Mouse (Mus musculus) lung, embryonic 16.5 days (tissue): Measurements from ENCODE around the gene Txndc2. TPM values are rescaled to one million over a fixed set of nuclear protein-coding genes. Genes with fewer than 3 reads are reported as not detected.
"Not testable (repeated sequence)": the region's sequence is repeated elsewhere in the genome, so short reads cannot be mapped to it uniquely, and the experiment has no call there.

Experiments used
- ATAC-seq: fragments of 200-750 bp; cut with Nextera tagmentation; 2 replicates; pipeline ENCODE4 v1.8.0; 2017; ENCODE audit warnings: low read depth, mild to moderate bottlenecking, moderate library complexity
- H3K27ac ChIP-seq: fragments of 300-500 bp; sonication (generic); 2 replicates; pipeline ENCODE4 v1.5.1; 2014; ENCODE audit warnings: mild to moderate bottlenecking, control low read depth, low read length
- H3K27me3 ChIP-seq: fragments of 300-500 bp; sonication (generic); 2 replicates; pipeline ENCODE4 v1.6.1; 2014; ENCODE audit warnings: low read depth, low read length, mixed read lengths; ENCODE audit not compliant: control insufficient read depth, insufficient read depth
- H3K36me3 ChIP-seq: fragments of 300-500 bp; sonication (generic); 2 replicates; pipeline ENCODE4 v1.6.1; 2014; ENCODE audit warnings: low read length; ENCODE audit not compliant: control insufficient read depth, insufficient read depth
- H3K4me1 ChIP-seq: fragments of 300-500 bp; sonication (generic); replicated peaks from 2 replicates; pipeline ENCODE4 v1.6.1; 2014; ENCODE audit warnings: low read length, mixed read lengths; ENCODE audit not compliant: control insufficient read depth, insufficient read depth
- H3K4me2 ChIP-seq: fragments of 300-500 bp; sonication (generic); 2 replicates; pipeline ENCODE4 v1.6.1; 2014; ENCODE audit warnings: low read depth, low read length, control low read depth
- H3K4me3 ChIP-seq: fragments of 300-500 bp; sonication (generic); 2 replicates; pipeline ENCODE4 v1.5.1; 2014; ENCODE audit warnings: mild to moderate bottlenecking, low read length, control low read depth
- H3K9ac ChIP-seq: fragments of 300-500 bp; sonication (generic); 2 replicates; pipeline ENCODE4 v1.6.1; 2014; ENCODE audit warnings: low read length, control low read depth
- H3K9me3 ChIP-seq: fragments of 300-500 bp; sonication (generic); 2 replicates; pipeline ENCODE4 v1.6.1; 2016; ENCODE audit warnings: low read length; ENCODE audit not compliant: control insufficient read depth
- WGBS: fragments of 180-500 bp; shearing (Covaris S2); extraction: QIAGEN DNeasy Blood & Tissue Kit; methylation state at CpG from one replicate; pipeline ENCODE4 v1.1.7; 2014; 5-methylcytosine and 5-hydroxymethylcytosine counted together
- polyA plus RNA-seq: library from polyadenylated mRNA; unstranded; fragments of >200 nt; fragmentation: Nextera tagmentation; extraction: Ambion mirVana; gene quantifications from 2 replicates; pipeline ENCODE4 v1.2.1, GENCODE M21; 2015

Gene Txndc2
- polyA plus RNA-seq, 1 experiment from 2014 or later: not detected

DNA sequence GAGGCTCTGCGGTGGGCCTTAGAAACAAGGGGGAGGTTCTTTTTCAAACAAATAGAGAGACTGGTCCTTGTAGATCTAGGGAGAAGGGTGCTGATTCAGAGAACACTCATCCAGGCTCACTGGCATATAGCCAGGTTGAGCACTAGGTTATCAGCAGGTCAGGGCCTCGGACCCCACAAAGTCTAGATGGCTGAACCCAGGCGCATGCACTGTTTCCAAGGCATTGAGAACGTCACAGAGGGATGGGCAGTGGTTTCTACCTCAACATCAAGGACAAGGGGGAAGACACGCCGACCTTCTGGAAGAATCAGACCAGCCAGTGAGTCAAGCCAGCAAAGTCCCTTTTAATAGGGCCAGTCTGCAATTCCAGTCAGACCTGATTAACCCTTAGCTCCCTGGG is 5.3 kb upstream of the Txndc2 start:
- no peak overlapping the region for H3K27ac ChIP-seq

DNA sequence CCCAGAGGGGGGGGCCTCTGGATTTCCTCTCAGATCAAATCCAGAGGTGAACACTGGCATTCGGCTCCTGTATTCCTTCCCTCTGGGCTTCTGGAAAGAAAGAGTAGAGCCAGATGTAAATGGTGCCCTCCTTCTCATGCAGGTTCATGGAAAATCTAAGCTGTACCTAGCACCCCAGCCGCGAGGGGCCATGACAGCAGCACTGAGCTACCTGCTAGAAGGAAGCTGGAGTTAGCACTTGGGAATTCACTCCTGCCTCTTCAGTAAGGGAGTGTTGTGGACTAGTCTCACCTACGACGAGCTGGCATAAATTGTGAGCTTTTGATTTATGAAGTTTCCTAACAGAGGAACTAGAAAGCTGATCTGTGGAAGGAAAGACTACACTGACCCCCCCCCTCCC is 1.6 kb upstream of the Txndc2 start:
- Histone ChIP-seq H3K27ac (peak overlapping the region; percentile 96), H3K4me2 (peak overlapping the region; percentile 28), H3K36me3 (no peaks in the 10 kb centered on the region), H3K4me1 (no peaks in the 10 kb centered on the region; the same call in 1 of the 2 replicates), H3K9me3 (no peaks in the 10 kb centered on the region), H3K9ac (0 out of 2 replicates have a peak overlapping the region, but pooled peaks have one; percentile 35), H3K4me3 (no peak overlapping the region), H3K27me3 (no peaks in the 10 kb centered on the region)
- ATAC-seq: peak; percentile 45; the same call in 1 of the 2 replicates
- 54% methylated on average over 5 of the region's 5 CpGs for WGBS

More for the DNA sequence above, 5.3 kb upstream of the Txndc2 start:
- no peak for ATAC-seq
- 69% methylated on average over 6 of the region's 6 CpGs for WGBS
- no peak overlapping the region for H3K9ac ChIP-seq
- H3K4me1 ChIP-seq: no peaks in the 10 kb centered on the region; the same call in 1 of the 2 replicates
- H3K9me3 ChIP-seq: no peaks in the 10 kb centered on the region
- H3K4me2 ChIP-seq: no peak overlapping the region
- no peak overlapping the region for H3K4me3 ChIP-seq
- no peaks in the 10 kb centered on the region for H3K36me3 ChIP-seq
- H3K27me3 ChIP-seq: no peaks in the 10 kb centered on the region

DNA sequence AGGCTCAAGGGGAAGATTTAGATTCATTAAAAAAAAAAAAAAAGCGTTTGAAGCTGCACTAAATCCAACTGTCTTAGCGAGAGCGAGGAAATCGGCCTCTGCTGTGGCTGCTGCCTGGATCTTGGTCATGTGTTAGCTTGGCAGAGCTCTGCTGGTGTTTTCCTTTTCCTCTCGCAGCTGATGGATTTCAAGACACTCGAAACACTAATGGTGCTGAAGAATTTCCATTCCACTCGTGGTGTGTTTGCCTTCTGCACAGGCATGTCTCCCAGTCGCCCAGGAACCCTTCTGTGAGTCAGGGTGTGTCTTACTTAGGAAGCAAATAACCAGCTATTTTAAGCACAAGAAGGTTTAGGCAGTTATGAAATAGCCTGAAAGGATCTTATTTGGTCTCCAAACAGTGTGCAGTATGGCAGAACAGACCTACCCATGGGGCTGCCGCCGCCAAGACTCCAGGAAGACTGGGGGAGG is 1.1 kb upstream of the Txndc2 start:
- WGBS: 36% methylated on average over 10 of the region's 10 CpGs
- Histone ChIP-seq H3K4me2 (peak overlapping the region; percentile 28), H3K4me3 (no peak overlapping the region)

DNA sequence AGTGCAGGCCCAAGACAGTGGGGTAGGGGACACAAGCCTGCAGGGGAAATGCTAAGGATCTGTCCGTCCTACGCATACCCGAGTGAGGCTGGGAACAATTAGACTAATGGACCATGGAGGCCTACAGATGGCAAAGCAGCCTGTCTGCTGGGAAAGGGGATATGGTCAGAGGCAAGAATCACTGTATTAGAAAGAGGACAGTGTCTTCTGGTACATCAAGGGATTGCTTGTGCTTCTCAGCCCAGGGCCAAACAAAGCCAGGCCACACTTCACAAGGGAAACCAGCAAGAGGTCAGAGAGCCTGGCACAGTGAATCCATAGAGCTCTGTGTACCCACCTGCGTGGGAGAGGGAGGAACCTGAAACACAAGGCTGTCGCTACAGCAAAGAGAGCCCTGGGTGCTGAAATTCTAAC is 617 bp upstream of the Txndc2 start:
- Histone ChIP-seq H3K27ac (peak overlapping the region; percentile 96), H3K4me1 (no peaks in the 10 kb centered on the region; the same call in 1 of the 2 replicates), H3K4me3 (no peak overlapping the region), H3K4me2 (peak overlapping the region; percentile 21), H3K36me3 (no peaks in the 10 kb centered on the region), H3K9ac (peak overlapping the region; percentile 24; the same call in 1 of the 2 replicates), H3K9me3 (no peaks in the 10 kb centered on the region), H3K27me3 (no peaks in the 10 kb centered on the region)
- WGBS: 74% methylated on average over 5 of the region's 5 CpGs
- peak; percentile 24; the same call in 1 of the 2 replicates for ATAC-seq

More for the DNA sequence above, 1.1 kb upstream of the Txndc2 start:
- Histone ChIP-seq H3K9ac (0 out of 2 replicates have a peak overlapping the region, but pooled peaks have one; percentile 35), H3K4me1 (no peaks in the 10 kb centered on the region; the same call in 1 of the 2 replicates), H3K27ac (peak overlapping the region; percentile 96), H3K27me3 (no peaks in the 10 kb centered on the region), H3K36me3 (no peaks in the 10 kb centered on the region), H3K9me3 (no peaks in the 10 kb centered on the region)
- peak; percentile 91 for ATAC-seq

DNA sequence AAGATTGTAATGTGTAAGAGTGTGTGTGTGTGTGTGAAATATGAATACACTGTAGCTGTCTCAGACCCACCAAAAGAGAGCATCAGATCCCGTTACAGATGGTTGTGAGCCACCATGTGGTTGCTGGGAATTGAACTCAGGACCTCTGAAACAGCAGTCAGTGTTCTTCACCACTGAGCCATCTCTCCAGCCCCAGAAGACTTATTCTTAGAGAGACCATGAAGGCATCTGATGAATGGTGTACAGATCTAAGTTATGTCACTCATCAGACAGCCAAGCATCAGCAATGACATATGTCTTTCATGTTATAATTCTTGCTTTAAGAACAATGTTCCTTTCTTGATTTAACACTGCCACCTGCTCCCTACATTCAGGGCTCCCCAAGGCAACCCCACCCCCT is 2.8 kb downstream of the Txndc2 start:
- H3K27ac ChIP-seq: no peak overlapping the region
- WGBS: 85% methylated on average over 1 of the region's 1 CpGs

DNA sequence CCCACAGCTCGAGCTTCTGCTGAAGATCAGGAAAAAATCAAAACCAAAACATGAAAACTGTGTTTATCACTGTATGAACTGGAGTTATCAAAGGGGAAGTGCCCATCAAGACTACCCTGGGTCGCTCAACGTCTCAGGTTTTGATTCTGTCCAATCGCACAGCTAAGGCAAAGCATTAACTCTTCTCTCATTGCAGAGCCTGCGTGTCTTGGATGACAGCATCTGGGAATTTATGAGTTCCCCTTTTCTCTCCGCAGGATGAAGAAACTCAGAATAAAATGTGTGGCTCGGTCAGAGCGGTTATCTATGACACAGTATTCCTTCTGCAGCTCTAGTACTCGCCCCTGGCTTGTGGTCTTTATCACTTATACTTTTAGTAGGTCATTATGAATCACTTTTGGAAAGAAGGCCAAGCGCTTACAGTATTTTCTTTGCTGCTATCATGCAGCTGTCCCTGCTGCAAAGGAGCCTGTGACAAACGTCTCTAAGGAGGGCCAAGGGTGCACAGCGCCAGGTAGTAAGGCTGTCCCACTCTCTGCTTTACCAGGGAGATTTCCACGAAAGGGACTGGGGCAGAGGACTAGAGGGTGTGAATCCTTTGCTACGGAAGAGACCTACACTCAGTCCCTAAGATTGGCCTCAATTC is 6.1 kb downstream of the Txndc2 start:
- Histone ChIP-seq H3K4me2 (no peak overlapping the region), H3K27me3 (no peaks in the 10 kb centered on the region), H3K4me3 (no peak overlapping the region), H3K27ac (no peak overlapping the region), H3K4me1 (no peaks in the 10 kb centered on the region), H3K36me3 (no peaks in the 10 kb centered on the region), H3K9me3 (no peaks in the 10 kb centered on the region), H3K9ac (no peak overlapping the region)
- 60% methylated on average over 14 of the region's 14 CpGs for WGBS
- no peak for ATAC-seq

More for the DNA sequence above, 2.8 kb downstream of the Txndc2 start:
- ATAC-seq: no peak
- H3K27me3 ChIP-seq: no peaks in the 10 kb centered on the region
- H3K36me3 ChIP-seq: no peaks in the 10 kb centered on the region
- no peak overlapping the region for H3K4me3 ChIP-seq
- no peak overlapping the region for H3K9ac ChIP-seq
- no peaks in the 10 kb centered on the region for H3K9me3 ChIP-seq
- H3K4me2 ChIP-seq: no peak overlapping the region
- H3K4me1 ChIP-seq: no peaks in the 10 kb centered on the region; the same call in 1 of the 2 replicates

DNA sequence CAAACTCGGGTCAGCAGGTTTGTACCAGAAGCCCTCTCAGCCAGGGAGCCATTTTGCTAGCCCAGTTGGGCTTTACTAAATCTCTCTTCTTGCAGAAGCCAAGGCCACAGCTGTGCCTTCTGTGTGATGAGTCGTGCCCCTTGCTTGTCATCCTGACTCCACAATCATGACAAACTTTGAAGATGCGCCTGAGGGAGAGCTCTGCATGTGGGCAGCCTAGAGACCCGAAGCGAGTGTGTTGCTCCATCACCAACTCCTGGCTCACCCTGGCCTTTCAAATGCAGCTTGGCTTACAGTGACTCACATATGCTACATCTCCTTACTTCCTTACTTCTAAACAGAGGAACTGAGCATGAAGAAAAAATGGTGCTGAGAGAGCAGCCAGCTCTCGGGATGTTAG is 12.0 kb downstream of the Txndc2 start:
- H3K27me3 ChIP-seq: no peaks in the 10 kb centered on the region
- no peak overlapping the region for H3K4me2 ChIP-seq
- no peak overlapping the region for H3K4me3 ChIP-seq
- H3K9ac ChIP-seq: no peak overlapping the region
- no peaks in the 10 kb centered on the region for H3K9me3 ChIP-seq
- no peak overlapping the region for H3K27ac ChIP-seq
- no peaks in the 10 kb centered on the region for H3K4me1 ChIP-seq
- WGBS: 65% methylated on average over 6 of the region's 6 CpGs
- no peak for ATAC-seq
- no peaks in the 10 kb centered on the region for H3K36me3 ChIP-seq

DNA sequence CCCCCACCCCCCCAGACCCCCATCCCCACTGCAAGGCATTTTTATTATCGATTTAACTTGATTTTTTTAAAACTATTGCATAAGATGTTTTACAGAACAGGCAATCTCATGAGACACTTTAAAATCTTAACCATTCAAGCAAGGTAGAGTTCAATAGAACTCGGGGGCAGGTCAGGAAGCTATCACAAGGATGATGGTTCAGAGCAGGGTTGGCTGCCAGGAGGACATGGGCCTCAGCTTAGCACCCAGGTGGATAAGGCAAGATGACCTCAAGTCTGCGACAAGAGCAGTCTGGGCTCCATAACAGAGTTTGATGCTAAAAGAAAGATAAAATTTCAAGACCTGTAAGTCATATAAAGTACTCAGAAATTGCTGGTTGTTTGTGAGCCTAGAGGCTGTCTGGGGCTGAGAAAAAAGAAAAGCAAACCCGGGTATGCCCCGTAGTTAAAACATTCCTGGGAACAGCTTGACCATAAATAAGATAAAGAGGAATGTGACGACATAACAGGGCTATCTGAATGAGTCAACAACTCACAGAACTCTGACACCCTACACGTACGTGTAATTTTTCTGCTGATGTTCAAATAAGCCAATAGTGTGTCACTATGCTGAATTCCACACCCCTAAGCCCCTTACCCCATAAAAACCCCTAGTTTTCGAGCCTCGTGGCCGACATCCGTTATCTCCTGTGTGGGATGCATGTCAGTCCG is 13.0 kb downstream of the Txndc2 start:
- WGBS: 63% methylated on average over 13 of the region's 13 CpGs

DNA sequence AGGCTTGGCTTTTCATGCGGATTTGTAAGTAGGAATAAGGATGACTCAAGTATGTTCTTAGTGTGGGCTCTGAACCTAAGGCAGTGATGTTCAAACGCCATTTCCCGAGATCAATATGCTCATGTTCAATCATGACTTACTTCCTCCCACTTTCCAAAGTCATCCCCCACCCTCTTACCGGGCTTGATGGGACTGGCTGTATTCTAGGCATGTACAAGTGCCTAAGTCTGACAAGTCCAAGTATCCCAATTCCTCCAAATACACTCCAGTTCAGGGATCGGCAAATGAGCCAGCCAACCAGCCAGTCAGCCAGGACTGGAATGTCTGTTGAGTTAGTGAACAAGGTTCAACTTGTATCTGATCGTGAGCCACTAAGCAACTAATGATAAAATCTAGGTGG is 15.7 kb downstream of the Txndc2 start:
- no peaks in the 10 kb centered on the region; the same call in 1 of the 2 replicates for H3K9me3 ChIP-seq
- ATAC-seq: no peak
- no peak overlapping the region for H3K4me3 ChIP-seq
- no peak overlapping the region for H3K9ac ChIP-seq
- H3K27me3 ChIP-seq: no peaks in the 10 kb centered on the region
- H3K4me2 ChIP-seq: no peak overlapping the region
- no peaks in the 10 kb centered on the region for H3K36me3 ChIP-seq
- 87% methylated on average over 6 of the region's 6 CpGs for WGBS
- no peaks in the 10 kb centered on the region for H3K4me1 ChIP-seq
- H3K27ac ChIP-seq: no peak overlapping the region

More for the DNA sequence above, 13.0 kb downstream of the Txndc2 start:
- H3K4me1 ChIP-seq, H3K27me3 ChIP-seq, H3K27ac ChIP-seq, ATAC-seq, H3K9ac ChIP-seq, H3K9me3 ChIP-seq, H3K4me2 ChIP-seq, H3K36me3 ChIP-seq, H3K4me3 ChIP-seq: not testable (repeated sequence)
